Mouse (Mus musculus) regulatory T cell (primary cell): Measurements from ENCODE around the gene Epsti1.
"Not testable (repeated sequence)": the region's sequence is repeated elsewhere in the genome, so short reads cannot be mapped to it uniquely, and the experiment has no call there.

Experiments used
- in situ Hi-C: fragments of 300-600 bp; cut with MboI, MseI; formaldehyde crosslinking; loops from one replicate; pipeline ENCODE4 v1.15.1; 2025; ENCODE audit warnings: high pct_unique_total_duplicates

The Epsti1 gene

DNA sequence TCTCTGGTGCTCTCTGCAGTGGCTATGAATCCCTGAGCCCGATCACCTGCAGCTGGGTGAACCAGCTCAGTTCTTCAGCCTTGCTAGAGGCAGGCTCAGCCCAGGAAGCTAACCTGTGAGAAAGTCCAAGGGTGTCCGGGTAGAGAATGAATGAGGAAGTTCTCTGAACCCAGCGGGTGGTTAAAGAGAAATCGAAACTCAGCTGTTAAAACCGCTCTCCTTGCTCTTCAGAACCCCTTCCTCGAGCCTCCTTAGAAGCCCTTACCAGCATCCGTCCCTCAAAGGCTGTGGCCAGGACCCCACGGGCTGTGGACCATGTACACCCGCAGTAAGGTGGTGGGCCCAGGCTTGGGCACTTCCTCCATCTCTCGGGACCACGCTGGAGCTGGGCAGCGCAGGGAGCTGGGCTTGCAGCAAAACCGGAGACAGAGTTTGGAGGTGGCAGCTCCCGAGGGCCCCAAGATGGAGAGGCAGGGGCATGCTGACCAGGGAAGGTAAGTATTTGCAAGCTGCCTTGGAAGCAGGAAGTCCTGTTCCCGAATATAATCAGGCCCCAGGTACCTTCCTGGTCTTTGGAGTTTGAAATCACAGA is at the start of gene Epsti1:
TSS of gene Epsti1 (plus strand) at position 69 of the 592 bp plus-strand sequence.
- in situ Hi-C loops = no loop called here

DNA sequence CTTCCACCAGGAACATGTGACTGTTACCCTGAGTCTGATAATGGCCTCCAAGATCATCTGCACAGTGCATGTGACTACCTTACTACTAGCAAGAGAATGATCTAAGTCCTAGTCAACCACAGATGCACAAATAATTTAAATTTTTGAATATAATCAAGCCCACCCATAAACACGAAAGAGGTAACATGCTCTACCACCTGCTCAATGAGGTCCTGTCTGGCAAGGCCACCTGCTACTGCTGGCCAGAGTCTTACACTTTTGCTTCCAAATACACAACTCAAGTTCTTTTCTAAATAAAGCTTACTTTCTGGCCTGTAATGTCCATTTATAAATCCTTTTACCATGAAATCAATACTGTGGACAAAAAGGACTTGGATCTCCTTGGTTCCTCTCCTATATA is 44.1 kb upstream of the Epsti1 start:
- in situ Hi-C loops = no loop called here

DNA sequence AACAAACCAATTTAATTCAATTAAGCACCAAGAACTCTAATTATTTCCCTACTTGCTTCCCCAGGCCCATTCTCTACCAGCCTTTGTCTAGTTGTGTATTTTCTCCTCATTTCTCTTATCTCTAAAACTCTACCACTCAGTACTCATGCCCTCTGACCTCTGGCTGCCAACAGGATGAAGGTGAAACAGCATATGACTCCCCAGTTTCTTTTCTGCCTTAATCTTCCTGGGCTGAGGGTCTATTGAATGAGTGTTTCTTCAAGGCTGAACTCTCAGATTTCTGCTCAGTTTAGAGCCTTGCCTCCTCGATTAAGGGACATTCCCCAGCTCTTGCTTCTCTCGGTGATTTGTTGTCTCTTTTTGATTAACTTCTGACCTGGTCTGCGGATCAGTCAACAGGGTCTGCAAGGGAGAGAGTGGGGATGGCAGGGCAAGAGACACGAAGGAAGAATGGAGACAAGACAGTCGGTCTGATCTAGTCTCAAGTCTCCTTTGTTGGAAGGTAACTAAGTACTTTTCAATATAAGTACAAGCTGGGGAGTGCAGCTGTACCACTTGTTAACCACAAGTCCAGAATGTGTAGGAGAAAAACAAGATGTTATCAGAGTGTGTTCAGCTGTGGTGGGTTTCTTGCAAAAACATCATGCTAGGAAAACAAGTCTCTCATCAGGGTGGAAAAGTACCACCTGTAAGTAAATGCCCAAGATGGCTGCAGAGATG is 43.0 kb upstream of the Epsti1 start:
- in situ Hi-C loops = no loop called here

DNA sequence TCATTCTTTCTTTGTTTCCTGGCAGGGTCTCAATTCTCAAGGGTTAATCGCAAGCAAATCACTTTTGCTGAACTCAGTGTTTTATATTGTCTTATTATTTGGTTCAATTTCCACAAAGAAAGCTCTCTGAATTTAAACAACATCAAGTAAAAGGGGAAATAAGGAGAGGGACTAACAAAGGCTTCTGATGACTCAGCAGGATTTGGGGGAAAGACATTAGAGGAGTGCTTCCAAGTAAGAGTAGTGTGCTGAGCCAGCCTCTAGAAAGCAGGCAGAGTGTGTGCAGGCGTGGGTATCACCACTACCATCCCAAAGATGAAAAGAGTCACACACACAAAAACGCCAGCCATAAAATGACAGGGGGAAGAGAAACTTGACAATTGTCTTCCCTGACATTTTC is 40.0 kb upstream of the Epsti1 start:
- in situ Hi-C loops = no loop called here

DNA sequence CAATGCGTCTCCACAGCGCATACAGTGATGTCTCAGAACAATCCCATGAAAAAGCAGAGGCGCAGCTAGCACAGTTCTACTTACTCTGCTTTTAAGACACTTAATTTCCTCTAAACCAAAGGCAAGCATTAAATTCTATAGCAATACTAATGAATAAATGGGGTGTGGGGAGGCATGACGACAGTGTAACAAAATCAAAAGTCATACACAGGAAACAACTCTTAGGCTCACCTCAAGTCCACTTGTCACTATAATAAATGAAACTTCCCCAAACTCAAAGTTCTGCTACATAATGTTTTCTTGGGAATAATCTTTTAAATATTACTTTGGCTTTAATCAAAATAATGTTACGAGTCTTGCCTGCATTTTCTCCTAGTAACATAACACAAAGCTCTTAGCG is 39.5 kb upstream of the Epsti1 start:
- in situ Hi-C loops = no loop called here

DNA sequence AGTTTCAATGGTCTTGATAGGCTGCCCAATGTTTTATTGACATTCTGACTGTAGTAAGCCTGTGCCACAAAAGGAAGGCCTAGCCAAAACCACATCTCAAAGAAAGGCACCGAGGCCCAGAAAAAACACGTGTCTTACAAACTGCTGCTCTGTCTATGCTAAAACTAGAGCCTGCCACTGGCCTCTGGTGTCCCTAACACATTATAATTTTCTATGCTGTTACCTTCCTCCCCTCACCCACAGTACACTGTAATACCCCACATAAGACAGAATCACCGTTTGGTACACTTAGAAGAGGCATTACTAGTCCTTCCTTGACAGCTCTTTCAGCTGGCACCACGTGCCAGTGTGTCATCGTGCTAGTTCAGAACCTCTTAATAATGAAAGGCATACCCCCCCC is 36.4 kb upstream of the Epsti1 start:
- in situ Hi-C loops = no loop called here

DNA sequence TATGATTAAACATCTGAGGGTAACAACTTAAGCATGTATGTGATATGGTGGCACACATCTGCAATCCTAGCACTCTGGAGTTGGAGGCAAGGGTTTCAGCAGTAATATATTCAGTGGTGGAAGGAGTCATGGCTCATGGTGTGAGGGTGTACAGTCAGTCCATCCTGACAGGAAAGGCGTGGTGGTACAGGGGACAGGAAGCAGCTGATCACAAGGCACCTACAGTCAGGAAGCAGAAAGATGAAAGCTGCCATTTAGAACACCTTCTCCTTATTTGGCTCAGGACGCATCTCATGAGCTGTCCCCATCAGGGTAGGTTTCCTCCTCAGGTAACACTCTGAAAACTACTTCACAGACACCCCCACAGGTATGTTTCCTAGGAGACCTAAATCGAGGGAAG is 33.1 kb upstream of the Epsti1 start:
- in situ Hi-C loops = no loop called here

DNA sequence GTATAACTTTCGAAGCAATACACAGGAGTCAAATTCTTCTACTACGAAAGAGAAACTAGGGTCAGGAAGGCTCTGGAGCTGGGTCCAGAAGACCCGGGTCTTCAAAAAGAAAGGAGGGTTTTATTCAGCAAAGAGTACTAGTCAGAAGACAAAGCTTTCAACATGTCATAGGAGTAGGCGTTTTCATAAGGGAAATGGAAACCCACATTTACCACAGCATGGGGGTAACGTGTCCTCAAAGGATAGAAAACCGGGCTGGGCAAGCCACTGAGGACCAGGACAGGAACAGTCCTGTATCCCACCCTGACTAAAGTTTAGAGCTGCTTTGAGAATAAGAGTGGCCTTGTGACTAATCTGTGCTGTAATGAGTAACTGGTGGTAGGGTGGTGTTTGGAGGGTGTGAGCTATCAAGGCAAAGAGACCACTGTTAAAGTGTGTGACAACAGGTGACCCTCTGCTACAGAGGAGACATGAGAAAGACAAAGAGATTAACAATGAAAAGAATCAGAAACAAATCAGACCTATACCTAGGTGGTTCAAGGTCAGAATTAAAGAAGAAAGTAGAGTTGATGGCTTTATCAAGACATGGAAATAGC is 32.6 kb upstream of the Epsti1 start:
- in situ Hi-C loops = no loop called here

DNA sequence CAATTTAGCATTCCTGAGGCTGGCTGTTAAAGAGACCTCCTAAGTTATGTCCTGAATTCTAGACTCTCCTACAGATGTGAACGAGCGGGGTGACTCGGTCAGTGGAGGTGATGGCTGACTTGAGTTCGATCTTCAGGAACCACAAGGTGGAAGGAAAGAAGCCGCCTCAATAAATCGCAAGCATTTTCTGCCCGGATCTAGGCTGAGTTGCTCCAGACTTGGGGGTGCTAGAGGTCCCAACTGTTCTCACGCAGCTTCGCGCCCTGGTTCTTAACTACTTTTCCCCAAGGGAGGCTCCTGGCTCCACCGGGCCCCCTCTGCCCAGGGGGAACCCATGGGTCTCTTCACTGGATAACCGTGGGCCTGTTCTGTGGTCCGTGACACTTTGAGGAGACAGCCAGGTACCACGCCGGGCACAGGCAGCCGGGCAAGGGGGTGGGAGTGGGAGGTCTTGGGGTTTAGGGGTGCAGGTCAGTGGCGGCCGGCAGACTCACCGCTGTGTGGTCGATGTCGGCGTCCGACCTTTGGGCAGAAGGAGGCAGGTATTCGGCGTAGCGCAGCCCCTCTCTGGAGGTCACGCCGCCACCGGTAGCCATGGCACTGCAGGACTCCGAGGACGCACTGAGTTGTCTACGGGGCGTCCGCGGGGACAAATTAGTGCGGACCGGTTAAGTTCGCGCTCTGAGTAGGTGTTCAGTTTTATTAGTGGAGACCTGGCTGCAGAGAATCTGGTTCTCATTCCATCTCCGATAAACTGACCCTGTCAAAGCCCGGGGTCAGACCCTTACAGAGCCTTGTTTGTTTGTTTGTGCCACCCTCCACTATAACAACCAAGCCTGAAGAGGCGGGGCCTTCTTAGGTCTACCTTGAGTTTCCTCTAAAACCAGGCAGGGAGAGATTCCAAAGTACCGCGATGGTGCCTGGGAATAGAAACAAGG is 29.5 kb upstream of the Epsti1 start, which contains the start of gene Dnajc15:
TSS of gene Dnajc15 (minus strand) at position 822 of the 938 bp plus-strand sequence.
- in situ Hi-C loops = no loop called here

DNA sequence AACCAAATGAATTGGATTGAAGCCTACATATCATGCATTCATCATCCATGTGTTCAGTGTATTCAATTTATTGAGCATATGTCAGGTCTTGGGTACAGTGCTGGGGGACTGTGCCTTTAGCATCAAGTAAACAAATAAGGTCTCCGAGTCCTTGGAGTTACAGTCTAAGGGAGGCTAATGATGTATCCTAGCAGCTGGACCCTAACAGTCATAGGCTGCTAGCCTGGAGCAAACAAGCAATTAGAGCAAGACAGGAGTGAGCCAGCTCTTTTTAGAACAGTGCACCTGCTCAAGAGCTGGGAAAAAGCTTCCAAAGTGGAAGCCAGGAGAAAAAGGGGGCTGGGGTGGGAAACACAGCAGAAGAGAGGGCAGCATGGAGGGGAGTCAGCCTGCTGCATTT is 27.8 kb upstream of the Epsti1 start:
- in situ Hi-C loops = no loop called here

DNA sequence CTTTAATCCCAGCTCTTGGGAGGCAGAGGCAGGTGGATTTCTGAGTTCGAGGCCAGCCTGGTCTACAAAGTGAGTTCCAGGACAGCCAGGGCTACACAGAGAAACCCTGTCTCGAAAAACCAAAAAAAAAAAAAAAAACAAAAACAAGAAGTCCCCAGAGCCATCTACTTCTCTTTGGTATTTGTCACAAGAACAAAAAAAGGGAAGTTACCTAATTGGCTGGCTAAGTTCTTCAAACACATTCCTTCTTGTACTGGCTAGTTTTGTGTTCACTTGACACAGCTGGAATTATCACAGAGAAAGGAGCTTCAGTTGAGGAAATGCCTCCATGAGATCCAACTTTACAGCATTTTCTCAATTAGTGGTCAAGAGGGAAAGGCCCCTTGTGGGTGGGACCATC is 26.2 kb upstream of the Epsti1 start:
- in situ Hi-C loops = not testable (repeated sequence)

DNA sequence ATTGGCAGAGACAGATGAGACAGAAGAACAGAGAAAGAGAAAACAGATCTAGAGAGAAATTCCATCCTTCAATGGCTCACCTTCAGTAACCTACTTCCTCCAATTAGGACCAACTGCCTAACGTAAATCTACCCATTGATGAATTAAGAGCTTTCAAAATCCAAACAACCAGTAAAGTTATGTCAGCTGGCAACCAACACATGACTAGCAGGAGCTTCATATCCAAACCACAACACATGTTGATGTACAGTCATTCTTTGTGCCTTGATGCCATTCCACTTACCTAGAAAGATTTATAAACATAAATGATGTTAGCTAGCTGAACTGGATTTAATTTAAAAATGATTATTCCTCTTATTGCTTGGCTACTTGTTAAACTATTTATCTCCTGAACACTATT is 22.0 kb upstream of the Epsti1 start:
- in situ Hi-C loops = no loop called here

DNA sequence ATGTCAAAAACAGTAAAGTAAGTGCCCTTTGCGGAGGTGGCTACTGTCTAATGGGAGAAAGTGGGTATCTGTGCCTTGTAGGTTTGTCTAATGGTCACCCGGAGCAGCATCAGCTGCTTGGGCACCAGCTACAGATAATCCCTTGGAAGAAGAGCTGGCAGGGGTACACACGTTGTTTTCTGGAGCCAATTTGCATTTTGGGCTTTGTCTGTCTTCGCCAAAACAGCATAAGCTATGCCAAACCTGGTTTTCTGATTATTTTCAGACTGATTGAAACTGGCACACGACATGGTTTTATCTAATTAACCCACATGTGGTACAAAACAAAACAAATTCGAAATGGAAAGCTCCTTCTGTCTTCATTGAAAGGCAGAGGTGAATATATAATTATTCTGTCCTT is 21.4 kb upstream of the Epsti1 start:
- in situ Hi-C loops = no loop called here

DNA sequence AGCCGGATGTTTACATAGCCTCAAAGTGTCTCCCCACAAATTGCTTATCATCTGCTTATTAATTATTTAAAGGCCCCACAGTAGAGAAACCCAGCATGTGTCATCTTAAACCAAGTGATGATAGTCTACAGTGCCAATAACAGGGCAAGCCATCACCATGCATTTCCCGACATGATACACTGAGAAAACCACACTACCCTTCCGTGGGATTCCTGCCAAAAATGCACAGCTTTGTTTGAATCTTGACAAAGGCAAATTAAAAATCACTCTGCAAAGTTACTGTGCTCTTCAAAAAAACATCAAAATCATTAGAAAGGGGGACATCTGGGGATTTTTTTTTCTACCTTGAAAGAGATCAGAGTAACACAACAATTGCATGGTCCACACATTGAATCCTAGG is 17.7 kb upstream of the Epsti1 start:
- in situ Hi-C loops = no loop called here

DNA sequence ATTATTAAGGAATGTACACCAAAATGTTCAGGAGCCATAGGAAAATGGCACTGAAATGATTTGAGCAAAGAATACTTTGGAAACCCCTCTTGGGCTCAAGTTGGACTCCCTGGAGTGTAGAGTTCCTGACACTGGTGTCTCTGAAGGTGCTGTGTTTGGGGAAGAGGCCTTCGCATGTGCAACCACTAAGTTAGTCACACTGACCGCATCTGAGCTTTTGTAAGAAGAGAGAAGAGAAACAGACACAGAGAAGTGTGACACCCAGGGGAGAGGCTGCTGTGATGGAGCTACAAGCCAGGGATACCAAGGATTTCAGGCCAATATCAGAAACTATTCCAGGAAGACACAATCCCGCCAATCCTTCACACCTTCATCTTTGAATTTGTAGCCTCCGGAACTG is 17.1 kb upstream of the Epsti1 start:
- in situ Hi-C loops = no loop called here

DNA sequence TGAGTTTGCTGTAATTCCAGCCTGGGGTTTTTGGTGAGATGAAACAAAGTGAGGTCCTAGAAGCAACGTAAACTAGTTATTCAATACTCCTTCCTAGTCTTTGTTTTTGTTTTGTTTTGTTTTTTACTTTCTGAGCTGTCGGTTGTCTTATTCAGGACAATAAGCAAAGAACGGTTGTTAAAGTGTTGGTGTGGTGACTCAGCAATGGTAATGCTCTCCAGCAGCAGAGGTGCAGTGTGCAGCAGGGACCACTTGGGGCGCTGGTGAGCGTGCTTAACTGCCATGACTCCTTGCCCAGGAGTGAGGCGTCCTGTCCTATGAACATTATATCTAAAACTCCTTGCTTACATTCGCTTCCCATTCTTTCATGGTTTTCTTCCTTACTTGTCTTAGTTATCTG is 14.1 kb upstream of the Epsti1 start:
- in situ Hi-C loops = no loop called here

DNA sequence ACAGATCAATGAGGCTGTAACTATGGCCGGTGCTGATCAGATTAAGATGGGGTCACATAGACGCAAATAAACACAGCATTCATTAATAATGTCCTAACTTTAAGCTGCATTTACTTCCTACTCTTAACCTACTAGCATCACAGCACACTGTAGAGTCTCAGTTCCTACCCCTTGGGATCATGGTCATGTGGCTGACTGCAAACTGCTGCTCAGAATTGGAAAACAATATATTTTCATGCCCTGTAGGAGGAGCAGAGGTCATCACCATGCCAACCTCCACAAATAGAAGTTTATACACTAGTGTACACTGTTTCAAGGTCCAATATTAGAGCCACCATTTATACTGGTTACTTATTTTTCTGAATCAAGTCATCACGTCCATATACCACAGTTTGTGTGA is 8.1 kb upstream of the Epsti1 start:
- in situ Hi-C loops = no loop called here

DNA sequence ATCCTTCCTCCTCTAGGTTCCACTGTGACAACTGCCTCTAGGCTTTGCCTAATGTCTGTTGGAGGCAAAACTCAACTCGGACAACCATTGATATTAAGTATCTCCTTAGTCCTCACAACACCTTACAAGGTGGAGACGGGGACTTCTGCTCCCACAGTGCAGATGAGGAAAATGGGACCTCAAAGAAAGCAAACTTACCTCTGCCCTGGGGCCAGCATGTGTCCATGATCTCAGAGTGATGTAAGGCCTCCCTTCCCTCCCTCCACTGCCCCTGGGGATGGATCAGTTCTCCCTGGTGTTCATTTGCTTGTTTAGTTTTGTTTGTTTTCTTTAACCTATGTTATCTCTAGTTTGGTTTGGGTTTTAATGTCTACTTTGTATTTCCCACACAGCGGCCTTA is 1.5 kb upstream of the Epsti1 start:
- in situ Hi-C loops = no loop called here

DNA sequence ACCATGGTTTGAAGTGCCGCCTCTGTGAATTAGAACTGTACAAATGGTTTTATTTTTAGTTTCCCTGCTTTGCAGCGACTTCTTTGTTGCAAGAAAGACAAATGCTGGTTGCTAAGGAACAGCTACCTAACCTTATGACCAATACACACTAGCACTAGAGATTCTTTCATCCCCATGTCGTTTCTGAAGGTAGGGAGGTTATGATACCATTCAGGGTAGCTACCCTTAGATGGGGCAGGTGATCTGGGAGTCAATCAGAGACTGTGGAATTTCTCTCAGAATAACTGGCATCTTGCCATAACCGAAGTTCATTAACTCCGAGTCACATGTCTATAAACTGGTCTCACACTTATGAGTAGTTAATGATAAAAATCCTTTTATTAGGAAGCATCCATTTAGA is 1.4 kb downstream of the Epsti1 start:
- in situ Hi-C loops = no loop called here

DNA sequence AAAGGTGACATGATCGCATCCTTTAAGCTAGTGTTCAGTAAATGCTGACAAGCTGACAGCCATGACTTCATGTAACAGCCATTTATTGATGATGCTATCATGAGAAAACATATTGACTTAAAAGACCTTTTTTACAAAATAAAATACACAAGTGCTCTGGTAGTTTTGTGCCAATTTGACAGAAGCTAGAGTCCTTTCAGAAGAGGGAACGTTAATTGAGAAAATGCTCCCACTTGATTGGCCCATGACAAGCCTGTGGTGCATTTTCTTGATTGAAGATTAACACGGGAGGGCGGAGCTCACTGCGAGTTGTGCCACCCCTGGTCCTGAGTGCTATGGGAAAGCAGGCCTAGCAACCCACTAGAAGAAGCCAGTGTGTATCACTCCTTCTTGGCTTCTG is 2.5 kb downstream of the Epsti1 start:
- in situ Hi-C loops = no loop called here

DNA sequence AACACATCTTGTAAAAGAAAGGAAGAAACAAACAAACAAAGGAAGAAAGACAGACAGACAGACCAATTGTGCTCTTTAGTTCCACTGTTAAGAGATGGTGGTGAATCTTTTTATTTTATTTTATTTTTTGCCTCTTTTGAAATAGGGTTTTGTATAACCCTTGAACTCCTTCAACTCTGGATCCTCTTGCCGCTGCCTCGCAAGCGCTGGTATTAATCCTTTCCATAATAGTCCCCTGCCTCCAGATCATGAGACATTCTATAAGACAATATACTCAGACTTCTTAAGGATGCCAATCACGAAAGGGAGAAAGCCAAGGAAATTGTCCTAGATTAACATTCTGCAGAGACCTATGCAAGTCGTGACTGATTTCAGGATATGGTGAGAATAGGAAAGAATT is 11.7 kb downstream of the Epsti1 start:
- in situ Hi-C loops = no loop called here

DNA sequence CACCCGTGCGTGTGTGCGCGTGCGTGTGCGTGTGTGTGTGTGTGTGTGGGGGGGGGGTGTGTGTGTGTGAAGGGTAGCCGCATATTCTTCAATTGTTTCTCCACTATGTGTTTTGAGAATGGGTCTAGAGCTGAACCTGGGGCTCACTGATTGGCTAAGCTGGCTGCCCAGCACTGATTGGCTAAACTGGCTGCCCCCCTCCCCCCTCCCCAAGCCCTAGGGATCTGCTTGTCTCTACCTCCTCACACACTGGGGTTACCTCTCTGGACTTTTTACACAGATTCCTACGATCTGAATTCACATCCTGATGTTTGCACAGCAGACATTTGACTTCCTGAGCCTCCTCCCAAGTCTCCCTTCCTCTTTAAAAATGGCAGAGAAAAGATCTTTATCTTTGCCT is 17.6 kb downstream of the Epsti1 start:
- in situ Hi-C loops = no loop called here
